Mouse (Mus musculus) liver, embryonic 14.5 days (tissue): ENCODE measurements around the gene Asphd2.

ENCODE experiments used
- CTCF ChIP-seq: IDR thresholded peaks from 2 replicates; pipeline ENCODE4 v1.5.1; 2016; ENCODE audit warnings: antibody characterized with exemption, low read depth, control low read depth
- EP300 ChIP-seq: IDR thresholded peaks from 2 replicates; pipeline ENCODE4 v1.6.1; 2016; ENCODE audit warnings: antibody characterized with exemption, low read depth

- no peak for TF ChIP-seq EP300
- TF ChIP-seq CTCF: no peak
Observed at GRCm38 (mm10) chr5:112367338-112367737, 27.3 kb downstream of the Asphd2 start.
